Mouse (Mus musculus) mouse embryonic stem cell (cell line): ENCODE measurements around the gene Cdt1.

Source experiments
- in situ Hi-C, 2 experiments: fragments of 300-500 bp; cut with MboI; formaldehyde crosslinking; loops; 1 replicate in 1 of 2; 3 replicates in 1 of 2; pipeline ENCODE4 v1.14.3; 2019 to 2020; ENCODE audit warnings: low sequenced_read_pairs in 2 of 2, low pct_unique_long_range_greater_than_20kb in 1 of 2, mixed read lengths in 1 of 2; ENCODE audit not compliant: unreplicated experiment in 1 of 2

Gene Cdt1

GRCm38 (mm10) chr8:122567361-122568108 lies at the start of gene Cdt1:
Gene Cdt1 (plus strand): TSS chr8:122568015.
- in situ Hi-C loops, result loop anchor here in 1 of 2 experiments (5.0 kb wide), 1 partner anchor 65 kb away; no protein-coding TSS in a partner anchor

- in situ Hi-C loops, result no loop called here
These were observed 47.2 kb upstream of the Cdt1 start for GRCm38 (mm10) chr8:122520611-122521010.

- in situ Hi-C loops, result no loop called here
These were observed 44.8 kb upstream of the Cdt1 start for GRCm38 (mm10) chr8:122522796-122523651.

- in situ Hi-C loops, result no loop called here
These were observed 44.0 kb upstream of the Cdt1 start for GRCm38 (mm10) chr8:122523652-122524360.

- in situ Hi-C loops, result no loop called here
These were observed 43.3 kb upstream of the Cdt1 start for GRCm38 (mm10) chr8:122524506-122524905.

- in situ Hi-C loops, result no loop called here
These were observed 42.8 kb upstream of the Cdt1 start for GRCm38 (mm10) chr8:122525004-122525403.

- in situ Hi-C loops, result no loop called here
These were observed 41.7 kb upstream of the Cdt1 start for GRCm38 (mm10) chr8:122526084-122526483.

GRCm38 (mm10) chr8:122526526-122527170 lies 41.2 kb upstream of the Cdt1 start:
- in situ Hi-C loops, result no loop called here

- in situ Hi-C loops, result no loop called here
These were observed 39.9 kb upstream of the Cdt1 start for GRCm38 (mm10) chr8:122527937-122528336.

GRCm38 (mm10) chr8:122529159-122529558 lies 38.7 kb upstream of the Cdt1 start:
- in situ Hi-C loops, result no loop called here

GRCm38 (mm10) chr8:122531312-122531711 lies 36.5 kb upstream of the Cdt1 start:
- in situ Hi-C loops, result no loop called here

GRCm38 (mm10) chr8:122537033-122537432 lies 30.8 kb upstream of the Cdt1 start:
- in situ Hi-C loops, result no loop called here

GRCm38 (mm10) chr8:122537812-122538211 lies 30.0 kb upstream of the Cdt1 start:
- in situ Hi-C loops, result no loop called here

- in situ Hi-C loops, result no loop called here
These were observed 29.3 kb upstream of the Cdt1 start for GRCm38 (mm10) chr8:122538310-122539076.

GRCm38 (mm10) chr8:122544138-122544537 lies 23.7 kb upstream of the Cdt1 start:
- in situ Hi-C loops, result no loop called here

- in situ Hi-C loops, result loop anchor here in 1 of 2 experiments (5.0 kb wide), 1 partner anchor 44 kb away; no protein-coding TSS in a partner anchor
These were observed 21.6 kb upstream of the Cdt1 start for GRCm38 (mm10) chr8:122546066-122546755.

- in situ Hi-C loops, result loop anchor here in 1 of 2 experiments (5.0 kb wide), 1 partner anchor 45 kb away; no protein-coding TSS in a partner anchor
These were observed 20.9 kb upstream of the Cdt1 start for GRCm38 (mm10) chr8:122546811-122547453.
